Mouse (Mus musculus) thymus, postnatal 0 days (tissue): Measurements from ENCODE around the gene Dcun1d1. TPM values are rescaled to one million over a fixed set of nuclear protein-coding genes. Genes with fewer than 3 reads are reported as not detected.
A peak's percentile ranks its signal among the peaks of the same experiment; 100 is the strongest.

ENCODE experiments used
- DNase-seq: peaks from one replicate; pipeline ENCODE4 v3.0.0-alpha.2; 2015; ENCODE audit warnings: low spot score
- polyA plus RNA-seq: library from polyadenylated mRNA; unstranded; fragments of >200 nt; fragmentation: Nextera tagmentation; extraction: Ambion mirVana; gene quantifications from 2 replicates; pipeline ENCODE4 v1.2.1, GENCODE M21; 2015

Dcun1d1 gene
- polyA plus RNA-seq: 118 and 126 TPM in 2 replicates

DNA sequence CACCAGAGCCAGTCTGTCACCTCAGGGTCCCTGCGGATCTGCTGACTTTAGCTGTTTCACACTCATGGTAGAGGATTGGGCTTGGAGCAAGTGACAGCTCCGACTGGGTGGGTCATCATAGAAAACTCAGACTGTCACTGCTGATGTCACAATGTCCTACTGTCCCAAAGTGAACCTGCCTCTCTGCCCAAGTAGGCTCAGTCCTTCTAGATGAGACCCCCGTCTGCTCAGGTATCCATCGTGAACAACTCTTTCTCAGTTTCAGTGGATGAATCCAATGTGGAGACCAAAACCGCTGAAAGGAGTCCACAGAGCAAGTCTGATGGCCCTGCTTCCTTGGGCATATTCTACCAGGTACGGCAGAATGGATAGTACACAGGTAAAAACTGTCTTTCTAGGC lies at the start of gene Dcun1d1:
Gene Dcun1d1, minus strand, starts transcription at position 101 of the 400 bp plus-strand sequence.
- DNase-seq: no peak

DNA sequence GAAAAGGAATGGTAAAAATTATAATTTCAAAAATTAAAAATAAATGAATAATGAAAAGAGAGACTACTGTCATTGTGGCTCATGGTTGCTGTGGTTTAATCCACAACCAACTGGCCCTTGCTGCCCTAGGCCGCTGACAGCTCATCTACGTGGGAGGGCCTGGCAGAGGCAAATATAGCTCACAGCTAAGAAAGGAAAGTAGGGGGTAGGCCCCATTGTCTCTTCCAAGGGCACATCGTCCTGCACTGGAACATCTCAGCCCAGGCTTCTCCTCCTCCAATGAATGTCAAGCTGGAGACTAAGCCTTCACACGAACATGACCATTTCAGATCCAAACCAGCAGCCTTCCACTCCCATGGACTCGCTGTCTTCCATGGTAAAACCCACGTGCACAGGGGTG lies 49.0 kb upstream of the Dcun1d1 start:
- no peak for DNase-seq

DNA sequence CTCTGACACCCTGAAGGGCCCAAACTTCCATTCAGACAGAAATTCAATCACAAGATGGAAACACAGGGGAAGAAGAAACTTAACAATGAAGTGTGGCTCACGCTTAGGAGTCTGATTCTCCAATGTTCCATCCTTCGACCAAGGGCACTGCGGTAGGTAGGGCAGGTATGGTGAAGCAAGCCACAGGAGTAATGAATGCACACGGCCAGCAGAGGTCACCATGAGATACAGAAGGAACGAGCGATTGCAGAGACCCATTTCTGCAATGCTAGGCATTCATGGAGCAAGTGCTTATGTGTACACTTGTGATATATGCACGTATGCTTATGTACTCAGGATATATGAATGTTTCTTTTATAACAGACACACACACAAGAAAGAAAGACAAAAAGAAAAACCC lies 36.3 kb upstream of the Dcun1d1 start:
- DNase-seq: peak; percentile 59

DNA sequence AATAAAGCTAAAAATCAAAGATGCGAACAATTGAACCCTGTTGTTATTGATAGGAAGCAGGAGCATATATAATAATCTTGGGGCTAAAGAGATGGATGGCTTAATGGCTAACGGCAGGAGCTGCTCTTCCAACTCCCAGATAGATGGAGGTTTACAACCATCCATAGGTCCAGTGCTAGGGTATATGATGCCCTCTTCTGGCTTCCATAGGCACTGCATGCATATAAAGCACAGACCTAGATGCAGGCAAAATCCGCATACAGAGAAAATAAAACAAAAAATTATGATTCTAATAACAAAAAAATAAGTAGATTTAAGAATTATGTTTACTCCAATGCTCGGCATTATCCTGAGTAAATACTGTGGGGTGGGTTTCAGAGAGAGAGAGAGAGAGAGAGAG lies 35.7 kb upstream of the Dcun1d1 start:
- DNase-seq: peak; percentile 27

DNA sequence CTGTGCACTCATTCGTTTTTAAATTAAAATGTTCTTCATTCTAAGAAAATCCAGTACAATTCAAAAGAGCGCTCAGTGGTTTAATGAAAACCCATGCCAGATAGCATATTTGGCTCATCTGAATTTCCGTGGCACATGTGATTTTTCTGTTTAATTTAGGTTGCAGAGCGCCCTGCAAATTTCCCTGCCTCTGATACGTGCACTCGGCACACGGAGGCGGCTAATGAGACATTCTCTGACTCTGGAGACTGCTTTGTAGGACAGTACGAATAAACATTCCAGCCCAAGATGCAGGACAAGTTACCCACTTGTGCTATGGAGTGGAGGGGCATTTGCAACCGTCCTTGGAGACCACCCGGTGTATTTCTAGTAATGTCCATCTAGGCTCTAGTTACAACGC lies 33.9 kb upstream of the Dcun1d1 start:
- no peak for DNase-seq

DNA sequence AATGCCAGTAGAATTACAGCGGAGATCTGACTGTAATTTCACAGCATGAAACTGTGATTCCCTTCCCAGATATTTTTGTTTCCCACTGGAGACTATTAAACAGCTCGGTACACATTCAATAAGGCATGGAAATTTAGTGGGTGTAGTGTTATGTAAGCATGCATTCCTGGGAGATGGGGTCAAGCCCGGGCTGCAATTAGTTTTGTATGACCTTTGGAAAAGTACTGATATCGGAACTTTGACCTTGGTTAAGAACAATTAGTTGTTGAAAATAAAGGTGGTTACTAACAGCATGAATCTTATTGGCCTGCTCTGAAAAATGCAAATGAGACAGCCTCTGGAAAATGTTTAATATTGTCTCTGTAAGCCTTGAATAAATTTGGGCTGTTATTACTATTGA lies 33.2 kb upstream of the Dcun1d1 start:
- no peak for DNase-seq

DNA sequence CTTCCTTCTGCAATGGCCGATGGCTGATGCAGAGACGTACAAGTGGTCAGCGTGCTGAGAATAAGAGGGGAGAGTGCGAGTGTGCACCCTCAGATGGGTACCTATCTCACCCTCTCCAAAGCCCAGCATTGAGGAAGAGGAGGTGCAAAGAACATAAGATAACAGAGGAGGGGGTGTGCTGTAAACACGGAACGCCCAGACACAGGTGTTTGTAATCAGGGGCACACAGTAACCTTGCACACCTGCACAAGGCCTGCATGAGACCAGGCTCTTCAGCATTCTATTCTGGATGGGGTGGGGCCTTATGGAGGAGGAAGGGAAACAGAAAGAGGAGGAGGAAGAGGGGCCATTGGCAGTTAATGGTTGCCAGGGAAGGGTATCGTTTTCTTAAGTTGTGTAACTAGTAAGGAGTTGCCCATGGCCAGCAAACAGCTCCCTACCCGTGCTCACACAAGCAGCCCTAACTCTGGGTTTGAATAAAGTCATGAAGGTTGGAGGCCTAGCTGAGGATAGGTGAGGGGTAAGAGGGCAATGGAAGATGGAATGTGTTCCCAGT lies 30.2 kb upstream of the Dcun1d1 start:
- no peak for DNase-seq

DNA sequence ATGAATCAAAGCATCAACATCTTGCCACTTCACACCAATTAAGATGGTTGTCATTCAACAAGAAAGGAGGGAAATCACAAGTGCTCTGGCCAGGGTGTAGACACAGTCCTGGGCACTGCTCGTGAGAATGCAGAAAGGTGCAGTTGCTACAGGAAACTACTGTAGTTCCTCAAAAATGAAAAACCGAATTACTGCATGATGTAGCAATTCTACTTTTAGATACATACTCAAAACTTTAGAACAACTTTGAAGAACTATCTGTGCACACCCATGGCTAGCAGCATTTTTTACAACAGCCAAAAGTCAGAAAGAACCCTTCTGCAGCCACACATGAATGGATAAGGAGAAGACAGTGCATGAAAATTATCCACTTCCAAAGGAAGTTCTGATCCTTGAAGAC lies 29.2 kb upstream of the Dcun1d1 start:
- no peak for DNase-seq

DNA sequence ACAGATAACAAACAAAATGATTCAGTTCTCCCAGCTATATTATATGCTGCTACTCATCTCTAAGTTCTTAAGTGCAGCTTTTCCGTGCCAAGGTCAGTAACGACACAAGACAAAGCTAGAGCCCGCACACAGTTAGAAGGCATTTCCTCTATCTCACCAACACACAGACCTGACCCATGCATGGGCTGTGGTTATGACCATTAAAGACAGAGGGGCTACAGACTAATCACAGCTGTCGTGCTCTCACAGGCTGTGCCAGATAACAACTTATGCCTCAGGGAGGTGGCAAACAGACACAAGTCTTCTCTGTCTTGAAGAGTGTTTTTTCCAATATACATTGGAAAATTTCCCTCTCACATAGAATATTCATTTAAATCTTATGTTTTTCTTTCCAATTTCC lies 27.7 kb upstream of the Dcun1d1 start:
- no peak for DNase-seq

DNA sequence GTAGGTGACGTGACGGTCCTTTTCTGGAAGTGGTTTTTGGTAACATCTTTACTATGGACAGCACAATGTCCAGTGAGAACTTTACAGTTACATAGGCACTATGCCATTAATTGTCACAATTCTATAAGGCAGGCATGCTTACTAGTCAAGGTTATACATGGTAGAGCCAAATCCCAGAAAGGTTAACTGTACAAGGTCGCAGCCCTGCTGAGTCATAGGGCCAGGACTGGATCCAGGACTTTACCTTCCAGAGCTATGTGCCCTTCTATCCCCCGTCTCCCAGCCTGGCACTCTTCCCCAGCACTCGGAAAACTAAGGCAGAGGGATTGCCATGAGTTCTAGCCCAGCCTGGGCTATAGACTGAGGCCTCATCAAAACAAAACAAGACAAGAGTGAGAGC lies 26.7 kb upstream of the Dcun1d1 start:
- no peak for DNase-seq

DNA sequence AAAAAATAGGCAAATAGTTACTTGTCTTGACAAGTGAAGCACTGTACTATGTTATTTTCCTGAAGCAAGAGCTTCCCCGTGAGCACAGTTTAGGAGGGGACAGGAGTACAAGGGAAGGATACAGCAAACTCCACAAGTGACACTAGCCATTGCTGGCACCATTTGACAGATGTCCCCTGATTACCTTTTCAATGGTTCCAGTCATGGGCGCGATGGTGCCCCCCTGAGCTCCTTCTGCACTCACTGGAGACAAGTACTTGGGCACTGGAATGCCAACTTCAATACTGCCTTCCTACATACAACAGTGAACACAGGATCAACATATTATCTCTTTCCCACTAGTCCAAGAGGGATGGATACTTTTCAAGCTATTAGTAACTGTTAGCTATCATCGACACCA lies 26.2 kb upstream of the Dcun1d1 start:
- DNase-seq: no peak

DNA sequence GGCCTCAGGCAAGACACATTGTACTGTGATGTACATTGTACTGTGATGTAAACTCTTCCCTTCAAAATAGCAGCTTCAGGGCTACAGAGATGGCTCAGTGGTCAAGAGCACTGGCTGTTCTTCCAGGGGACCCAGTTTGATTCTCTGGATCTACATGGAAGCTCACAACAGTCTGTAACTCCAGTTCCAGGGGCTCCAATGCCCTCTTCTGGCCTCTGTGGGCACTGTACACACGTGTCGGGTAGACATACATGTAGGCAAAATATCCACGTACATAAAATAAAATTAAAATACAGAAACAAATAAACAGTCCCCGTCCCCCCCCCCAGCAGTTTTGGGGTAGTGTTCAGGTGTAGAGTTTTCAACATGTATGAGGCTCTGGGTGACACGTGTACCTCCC lies 25.7 kb upstream of the Dcun1d1 start:
- no peak for DNase-seq

DNA sequence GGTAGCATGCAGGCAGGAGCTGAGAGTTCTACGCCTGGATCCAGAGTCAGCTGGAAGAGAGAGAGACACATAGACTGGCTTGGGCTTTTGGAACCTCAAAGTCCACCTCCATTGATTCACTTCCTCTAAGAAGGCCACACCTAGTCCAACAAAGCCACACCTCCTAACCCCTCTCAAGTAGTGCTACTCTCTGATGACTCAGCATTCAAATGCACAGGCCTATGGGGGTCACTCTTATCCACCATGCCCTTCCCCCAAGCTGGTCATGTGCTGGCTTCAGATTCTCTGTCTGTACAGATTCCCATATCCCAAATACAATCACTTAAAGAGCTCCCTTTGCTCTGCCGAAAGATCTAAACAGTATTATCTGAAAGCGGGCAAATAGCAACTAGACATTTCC lies 20.0 kb upstream of the Dcun1d1 start:
- no peak for DNase-seq

DNA sequence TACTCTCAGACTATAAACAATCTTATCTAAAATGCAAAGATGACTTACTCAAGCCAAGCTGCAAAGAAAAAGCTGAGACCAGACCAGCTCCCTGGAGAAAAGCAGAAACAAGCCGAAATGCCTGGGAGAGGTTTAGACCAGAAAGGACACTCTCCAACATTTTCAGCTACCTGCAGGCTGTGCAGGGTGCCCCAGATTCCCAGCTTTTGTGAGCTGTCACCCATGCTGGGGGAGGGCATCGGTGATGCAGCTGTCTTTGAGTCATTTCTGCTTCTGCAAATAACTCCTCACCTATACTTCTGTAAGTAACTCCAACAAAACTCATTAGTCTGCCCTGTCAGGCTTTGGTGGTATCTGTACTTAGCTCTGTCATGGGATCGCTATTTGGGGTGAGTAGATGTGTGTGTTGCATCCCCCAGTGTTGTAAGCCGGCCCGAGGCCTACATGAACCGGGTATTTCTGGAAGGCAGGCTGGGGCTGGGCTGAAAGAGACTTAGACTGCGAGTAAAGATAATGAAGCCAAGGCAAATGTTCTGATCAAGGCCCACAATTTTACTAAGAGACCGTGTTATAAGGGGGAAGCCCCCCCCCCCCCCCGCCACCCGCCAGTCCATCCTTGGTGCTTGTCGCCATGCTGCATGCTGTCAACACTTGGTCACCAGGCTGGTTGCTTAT lies 17.8 kb upstream of the Dcun1d1 start:
- no peak for DNase-seq

DNA sequence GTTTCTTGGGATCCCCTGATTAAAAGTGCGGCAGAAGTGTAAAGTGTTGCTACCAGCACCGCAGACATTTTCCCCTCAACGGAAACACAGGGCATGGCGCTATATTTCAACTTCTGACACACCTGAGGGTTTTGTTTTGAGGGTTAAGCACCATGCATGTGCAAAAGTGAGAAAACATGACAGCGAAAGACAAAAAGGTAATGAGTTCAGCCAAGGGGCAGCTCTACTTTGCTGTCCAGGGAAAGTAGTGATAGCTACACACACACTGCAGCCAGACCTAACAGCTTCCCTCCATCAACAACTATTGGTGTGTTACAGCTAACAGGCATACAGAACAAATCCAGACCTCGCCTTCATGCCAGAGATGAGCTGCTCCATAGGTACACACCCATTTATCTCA lies 16.6 kb upstream of the Dcun1d1 start:
- no peak for DNase-seq

DNA sequence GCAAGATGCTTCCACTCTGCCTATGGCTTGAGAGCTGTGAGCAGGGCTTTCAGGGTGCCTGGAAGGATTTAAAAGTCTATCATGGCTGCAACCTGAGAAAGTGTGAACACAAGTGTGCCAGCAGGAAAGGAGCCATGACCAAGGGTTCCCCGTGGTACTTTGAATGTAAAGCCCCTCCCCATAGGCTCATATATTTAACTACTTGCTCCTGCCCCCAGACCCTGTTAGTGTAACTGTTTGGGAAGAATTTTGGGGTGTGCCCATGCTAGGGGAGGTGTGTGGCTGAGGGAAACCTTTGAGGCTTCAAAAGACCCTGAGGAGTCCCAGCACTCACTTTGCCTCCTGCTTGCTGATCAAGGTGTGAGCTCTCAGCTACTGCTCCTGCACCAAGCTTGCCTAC lies 15.9 kb upstream of the Dcun1d1 start:
- DNase-seq: no peak

DNA sequence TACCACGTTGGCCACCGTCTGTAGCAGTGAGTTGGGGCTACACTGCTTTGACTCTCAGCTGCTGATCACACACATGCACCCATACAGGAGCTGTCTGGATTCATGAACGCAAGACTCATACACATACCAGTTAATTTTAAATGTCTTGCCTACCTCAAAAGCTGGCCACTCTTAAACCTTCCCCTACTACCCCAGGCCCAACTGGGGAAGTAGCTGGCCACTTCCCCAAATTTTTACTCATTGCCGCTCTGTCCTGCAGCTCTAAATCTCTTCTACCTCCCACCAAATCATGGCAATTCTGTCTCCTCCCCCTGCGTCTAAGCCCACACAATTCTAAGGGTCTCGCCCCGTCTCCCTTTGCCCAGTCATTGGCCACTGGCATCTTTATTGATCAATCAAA lies 11.0 kb upstream of the Dcun1d1 start:
- no peak for DNase-seq

DNA sequence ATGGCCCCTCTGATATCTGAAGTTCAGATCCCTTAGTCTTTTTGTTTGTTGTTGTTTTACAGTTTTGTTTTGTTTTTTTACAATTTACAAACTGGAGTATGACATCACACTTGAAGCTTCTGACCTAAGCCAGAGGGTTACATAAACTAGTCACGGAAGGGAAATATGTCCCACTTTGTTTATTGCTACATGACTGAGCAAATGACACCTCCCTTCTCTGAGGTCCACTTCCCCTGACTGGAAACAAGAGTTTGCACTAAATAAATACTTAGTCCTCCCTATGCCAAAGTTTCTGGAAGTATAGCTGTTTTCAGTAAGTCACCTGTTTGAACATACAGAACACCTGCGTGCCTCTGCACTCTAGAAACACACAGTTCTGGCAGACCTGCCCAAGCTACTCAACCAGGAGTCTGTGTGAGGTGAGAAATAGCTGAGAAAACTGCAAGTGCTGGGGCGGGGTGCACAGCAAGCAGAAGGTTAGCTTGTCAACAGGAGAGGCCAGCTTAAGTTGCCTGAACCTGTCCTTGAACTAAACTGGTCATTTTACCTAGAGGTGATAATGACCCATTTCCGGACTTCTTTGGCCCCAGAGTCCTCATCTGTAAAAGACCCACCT lies 3.4 kb upstream of the Dcun1d1 start:
- no peak for DNase-seq

DNA sequence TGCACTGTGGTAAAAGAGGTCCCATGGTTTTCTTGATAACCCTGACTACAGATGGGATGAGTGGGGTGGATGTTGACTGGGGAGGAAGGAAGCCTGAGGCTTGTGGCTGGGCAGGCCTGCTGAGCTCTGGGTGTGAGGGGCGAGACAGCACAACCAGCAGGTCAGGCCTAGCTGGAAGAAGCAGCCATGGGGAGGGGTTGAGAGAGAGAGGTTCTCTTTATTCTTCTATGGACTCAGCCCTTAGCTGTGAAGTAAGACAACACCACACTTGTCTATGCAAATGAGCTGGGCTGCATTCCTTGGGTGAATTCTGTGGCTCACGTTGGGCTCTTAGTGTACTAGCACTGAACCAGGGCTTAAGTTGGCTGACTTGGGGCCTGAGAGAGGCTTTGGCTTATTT lies 2.8 kb upstream of the Dcun1d1 start:
- no peak for DNase-seq

DNA sequence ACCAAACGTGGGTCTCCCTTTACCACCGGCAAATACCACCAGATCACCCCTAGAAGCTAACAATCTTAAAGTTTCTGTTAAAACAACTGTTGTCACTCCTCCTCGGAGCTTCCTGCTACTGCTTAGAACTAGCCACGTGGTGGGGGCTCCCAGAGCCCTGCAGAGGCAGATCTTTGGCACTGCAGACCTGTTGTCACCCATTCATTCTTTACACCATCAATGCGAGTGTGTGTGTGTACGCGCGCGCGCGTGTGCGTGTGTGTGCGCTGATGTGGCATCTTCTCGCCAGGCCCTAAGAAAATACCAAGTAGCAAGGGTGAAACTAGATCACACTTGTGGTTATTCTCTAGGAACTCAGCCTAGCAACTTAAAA lies 3.9 kb downstream of the Dcun1d1 start:
- DNase-seq: peak; percentile 82

DNA sequence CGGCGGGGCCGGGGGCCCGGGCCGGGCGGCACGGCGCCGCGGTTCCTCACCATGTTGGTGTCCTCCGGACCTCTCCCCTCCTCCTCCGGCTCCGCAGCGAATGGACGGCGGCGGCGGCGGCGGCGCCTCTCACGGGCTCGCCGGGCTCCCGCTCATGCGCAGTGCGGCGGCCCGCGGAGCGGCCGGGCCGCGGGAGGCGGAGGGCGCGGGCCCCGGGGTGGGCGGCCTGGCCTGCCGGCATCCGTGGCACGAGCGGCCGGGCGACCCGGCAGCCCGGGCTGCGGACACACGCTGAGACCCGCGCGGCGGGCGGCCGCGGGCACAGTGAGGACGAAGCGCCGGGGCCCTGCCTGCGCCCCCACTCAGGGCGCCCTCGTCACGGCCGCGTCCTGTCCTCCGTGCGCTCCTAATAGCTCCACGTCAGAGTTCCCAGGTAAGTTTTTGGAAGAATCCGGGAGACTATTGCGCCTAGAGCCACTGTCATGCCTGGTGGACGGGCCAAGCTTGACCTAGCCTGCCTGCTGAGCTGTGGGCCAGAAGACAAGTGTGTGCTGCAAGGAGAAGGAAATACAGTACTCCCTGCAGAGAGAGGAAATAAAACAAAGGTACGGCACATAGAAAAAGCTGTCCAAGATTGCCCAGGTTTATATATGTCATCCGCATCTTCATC lies 4.4 kb downstream of the Dcun1d1 start:
- peak; percentile 72 for DNase-seq

DNA sequence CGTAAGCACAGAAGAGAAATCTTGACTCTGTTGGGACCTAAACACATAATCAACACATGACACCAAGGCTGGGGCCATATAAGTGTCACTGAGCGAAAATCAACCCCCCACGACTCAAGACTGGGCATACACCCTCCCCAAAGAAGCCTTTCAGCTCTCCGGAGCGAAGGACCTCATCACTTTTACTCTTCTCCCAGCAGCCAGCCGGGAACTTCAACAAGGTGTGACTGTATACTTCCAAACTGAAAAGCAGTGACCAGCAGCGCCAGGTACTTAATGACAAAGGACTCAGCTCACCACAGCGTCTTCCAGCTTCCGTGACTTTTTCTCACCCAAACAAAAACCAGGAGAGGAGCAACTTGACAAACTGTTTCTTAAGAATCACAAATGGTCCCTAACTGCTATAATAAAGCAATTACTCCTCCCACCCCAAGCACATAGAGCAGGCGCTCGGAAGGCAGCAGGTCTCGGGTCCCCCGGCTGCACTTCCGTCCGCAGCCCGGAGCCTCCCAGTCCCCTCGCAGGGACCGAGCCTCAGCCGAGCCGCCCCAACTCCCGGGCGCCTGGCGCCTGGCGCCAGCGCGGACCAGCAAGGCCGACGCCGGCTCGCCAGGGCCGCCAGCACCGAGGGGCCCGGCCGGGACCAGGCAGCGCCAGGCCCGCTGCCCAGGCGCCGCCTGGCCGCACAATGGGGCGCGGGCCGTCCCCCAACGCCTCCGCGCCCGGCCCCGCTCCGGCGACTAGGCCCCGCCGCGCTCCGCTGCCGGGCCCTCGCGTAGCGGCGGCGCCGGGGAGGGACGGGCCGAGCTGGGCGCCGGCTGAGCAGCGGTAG lies 5.1 kb downstream of the Dcun1d1 start:
- peak; percentile 64 for DNase-seq
